Mouse (Mus musculus) mature B cell (primary cell): ENCODE data around the gene Gm21828.
"Not testable (repeated sequence)": the region's sequence is repeated elsewhere in the genome, so short reads cannot be mapped to it uniquely, and the experiment has no call there.

Experiments
- in situ Hi-C: fragments of 300-500 bp; cut with MboI; formaldehyde crosslinking; loops from 2 replicates; pipeline ENCODE4 v1.14.3; 2019

Gene Gm21828

GRCm38 (mm10) chrY:13223828-13224227 lies at the start of gene Gm21828:
Gene Gm21828, minus strand, starts transcription at chrY:13223928.
- in situ Hi-C loops: not testable (repeated sequence)

- in situ Hi-C loops: not testable (repeated sequence)
These were observed 28.4 kb upstream of the Gm21828 start, which contains the start of the genes Gm21440 and Gm21454 for GRCm38 (mm10) chrY:13252091-13252490. Gene Gm21440, plus strand, starts transcription at chrY:13252391. Gene Gm21454, plus strand, starts transcription at chrY:13252442.
